ENCODE assay signal across 8 mouse cellular contexts in the genomic region with DNA sequence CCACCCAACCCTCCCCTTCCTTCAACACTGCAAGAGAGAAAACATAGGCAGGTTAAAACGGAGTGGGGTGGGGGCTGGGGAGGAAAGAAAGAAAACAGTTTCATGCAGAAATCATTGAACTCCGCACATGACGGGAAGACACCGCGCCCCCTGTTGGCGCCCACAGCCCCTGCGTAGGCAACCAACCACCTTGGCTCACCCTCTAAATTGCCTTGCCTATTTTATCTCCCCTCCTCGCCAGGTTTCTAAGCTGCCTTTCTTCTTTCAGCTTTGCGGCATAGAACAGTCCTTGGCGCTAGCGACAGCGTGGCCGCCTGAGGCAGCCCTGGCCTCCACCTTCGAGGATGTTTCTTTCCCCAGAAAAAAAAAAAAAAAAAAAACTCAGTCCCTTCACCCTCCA.
DNase-seq lines count a peak whose midpoint lies in the region; ATAC-seq and TF ChIP-seq lines count a peak whose summit lies in the region.

No protein-coding gene starts in this region.

- H3K27me3 ChIP-seq in testis, adult 2 months (ENCODE audit: control insufficient read depth, insufficient read depth, low read length): no peaks in the 10 kb centered on the region
- H3K27me3 ChIP-seq in embryonic facial prominence, embryonic 12.5 days: no peaks in the 10 kb centered on the region

- 13% methylated on average over 14 of the region's 14 CpGs for WGBS in embryonic facial prominence, embryonic 12.5 days

- H3K4me1 ChIP-seq in testis, adult 2 months (ENCODE audit: control insufficient read depth, insufficient read depth, low read length): no peaks in the 10 kb centered on the region; the same call in 1 of the 2 replicates
- H3K4me1 ChIP-seq in embryonic facial prominence, embryonic 12.5 days: no peaks in the 10 kb centered on the region

- H3K9ac ChIP-seq in embryonic facial prominence, embryonic 12.5 days: no peak overlapping the region

- no peak for TF ChIP-seq POLR2A in testis, adult 2 months (IDR thresholded peaks at IDR 0.05; ENCODE audit: control insufficient read depth, low read depth, low read length)

- TF ChIP-seq CTCF in testis, adult 2 months (IDR thresholded peaks at IDR 0.05; ENCODE audit: control insufficient read depth, insufficient read depth, insufficient replicate concordance, low read depth, low read length): peak; percentile 18; the same call in 1 of the 2 replicates

- no peak overlapping the region for H3K4me3 ChIP-seq in testis, adult 2 months (ENCODE audit: control insufficient read depth, low read depth, low read length)
- H3K4me3 ChIP-seq in embryonic facial prominence, embryonic 12.5 days: no peak overlapping the region

- H3K36me3 ChIP-seq in testis, adult 2 months (ENCODE audit: control insufficient read depth, insufficient read depth, low read length): no peaks in the 10 kb centered on the region
- H3K36me3 ChIP-seq in embryonic facial prominence, embryonic 12.5 days: no peaks in the 10 kb centered on the region

- no peaks in the 10 kb centered on the region for H3K9me3 ChIP-seq in embryonic facial prominence, embryonic 12.5 days

- intact Hi-C loops in heart, postnatal 14 days (cut with DNase I): no loop called here

- no peak for DNase-seq in testis, postnatal 14 days (ENCODE audit: low spot score)
- DNase-seq in heart, postnatal 14 days: peak; percentile 39 to 47
- peak; percentile 18 to 25 for DNase-seq in layer of hippocampus, postnatal 14 days (ENCODE audit: low spot score in 2 of 2)
- DNase-seq in lung, postnatal 4 days: peak; percentile 29 to 50
- peak; percentile 1 to 24 for DNase-seq in right cerebral cortex, postnatal 36 days (ENCODE audit: low spot score in 2 of 2)
- DNase-seq in c-Kit-positive CD71-positive TER-119-positive erythroid progenitor cells, embryonic 14.5 days (ENCODE audit: low spot score): no peak

- H3K4me2 ChIP-seq in embryonic facial prominence, embryonic 12.5 days (replicated peaks): peak overlapping the region; percentile 9

- no peak overlapping the region for H3K27ac ChIP-seq in testis, adult 2 months (ENCODE audit: control insufficient read depth, insufficient read depth, low read depth, low read length)
- H3K27ac ChIP-seq in embryonic facial prominence, embryonic 12.5 days: no peak overlapping the region

- ATAC-seq in embryonic facial prominence, embryonic 12.5 days (ENCODE audit: insufficient number of reproducible peaks, insufficient read depth, low FRiP score, low TSS enrichment): no peak

Comparison
In these comparisons a context has a peak if more than half of its experiments do, and no peak if none do; other contexts are left out.
1. DNase-seq: peak in heart, postnatal 14 days (2 of 2), layer of hippocampus, postnatal 14 days (2 of 2), lung, postnatal 4 days (2 of 2) and right cerebral cortex, postnatal 36 days (2 of 2); none in testis, postnatal 14 days (single experiment) and c-Kit-positive CD71-positive TER-119-positive erythroid progenitor cells, embryonic 14.5 days (single experiment).